ENCODE assay signal across 26 mouse cellular contexts in genomic region chr6:67045424-67045823, GRCm38 (mm10).
"Had no signal": no experiment of that assay in that cellular context is flagged by ENCODE, and none has a peak within 500 bp of the region (broad histone marks: within the 10 kb centered on the region; RNA-seq: fewer than 3 reads in every experiment).

No protein-coding gene starts in this region.

- DNase-seq: gastrocnemius, adult 2 months; gastrocnemius, postnatal 10 days; gastrocnemius, postnatal 25 days; heart, adult 18-20 months; heart, postnatal 10 days; heart, postnatal 4 days; kidney, adult 18-20 months; kidney, adult 8-10 months; kidney, postnatal 10 days; kidney, postnatal 25 days; kidney, postnatal 4 days; liver had no signal

- H3K4me1 ChIP-seq: intestine, embryonic 15.5 days had no signal

- ATAC-seq: hindbrain, embryonic 16.5 days; inflammation-experienced regulatory T-cells, adult 6 months; intestine, embryonic 15.5 days; intestine, postnatal 0 days had no signal

- H3K27me3 ChIP-seq: heart, embryonic 12.5 days; hindbrain, embryonic 12.5 days; intestine, embryonic 15.5 days; limb, embryonic 12.5 days had no signal

- H3K4me3 ChIP-seq: gastrocnemius, adult 2 months; heart, embryonic 10.5 days; heart, embryonic 12.5 days; hindbrain, embryonic 10.5 days; hindbrain, embryonic 12.5 days; intestine, embryonic 15.5 days; layer of hippocampus, adult 2 months; left cerebral cortex, adult 2 months; limb, embryonic 10.5 days; limb, embryonic 12.5 days had no signal

- H3K27ac ChIP-seq: gastrocnemius, adult 2 months; heart, embryonic 10.5 days; hindbrain, embryonic 10.5 days; hindbrain, embryonic 12.5 days; hindbrain, embryonic 14.5 days; intestine, embryonic 15.5 days; layer of hippocampus, adult 2 months; left cerebral cortex, adult 2 months; limb, embryonic 10.5 days; limb, embryonic 12.5 days; liver, embryonic 14.5 days had no signal

- H3K36me3 ChIP-seq: heart, embryonic 10.5 days; heart, embryonic 12.5 days; hindbrain, embryonic 10.5 days; hindbrain, embryonic 12.5 days; intestine, embryonic 15.5 days; limb, embryonic 10.5 days; limb, embryonic 12.5 days had no signal

- H3K9ac ChIP-seq: heart, embryonic 12.5 days; hindbrain, embryonic 12.5 days; hindbrain, embryonic 14.5 days; intestine, embryonic 15.5 days; limb, embryonic 12.5 days; liver, embryonic 14.5 days had no signal

- H3K9me3 ChIP-seq: heart, embryonic 10.5 days; heart, embryonic 12.5 days; hindbrain, embryonic 10.5 days; hindbrain, embryonic 12.5 days; intestine, embryonic 15.5 days; limb, embryonic 10.5 days; limb, embryonic 12.5 days had no signal
